Mouse (Mus musculus) ovary, postnatal 10 days (tissue): ENCODE data around the gene Ttll13.
A peak's percentile ranks its signal among the peaks of the same experiment; 100 is the strongest.

Experiments used
- DNase-seq: peaks from one replicate; pipeline ENCODE4 v3.0.0; 2022; ENCODE audit warnings: low spot score

Gene Ttll13

DNA sequence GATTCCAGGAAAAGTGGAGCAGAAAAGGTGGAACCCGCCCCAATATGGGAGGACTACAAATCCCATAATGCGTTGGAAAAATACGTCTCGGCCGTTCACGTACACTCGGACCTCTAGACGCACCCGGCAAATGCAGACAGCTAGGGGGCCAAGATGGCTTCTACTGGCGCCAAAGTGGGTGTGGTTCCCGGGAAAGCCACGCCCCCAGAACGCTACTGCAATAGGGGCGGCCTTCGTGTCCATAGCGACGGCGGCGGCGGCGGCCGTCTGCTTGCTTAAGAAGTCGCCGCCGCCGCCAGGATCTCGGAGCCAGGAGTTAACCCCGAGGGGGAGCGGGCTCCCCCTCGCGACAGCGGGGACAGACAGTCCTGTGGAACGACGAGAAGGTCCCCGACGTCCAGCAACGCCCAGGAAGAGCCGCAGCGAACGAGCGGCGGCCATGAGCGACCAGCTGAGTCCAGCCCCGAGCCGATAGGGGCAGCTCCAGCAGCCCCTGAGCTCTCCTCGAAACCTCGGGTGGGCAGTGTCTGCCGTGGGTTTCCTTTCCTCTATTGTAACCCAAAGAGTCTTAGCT, at the start of gene Ttll13:
Gene Ttll13 (plus strand): TSS at position 229 of the 574 bp plus-strand sequence.
- peak; percentile 78 for DNase-seq

- DNase-seq, result no peak
These were observed 48.8 kb upstream of the Ttll13 start for GRCm38 (mm10) chr7:80197371-80197770.

- DNase-seq, result peak; percentile 67
These were observed 48.0 kb upstream of the Ttll13 start for GRCm38 (mm10) chr7:80197941-80198778.

- no peak for DNase-seq
These were observed 47.3 kb upstream of the Ttll13 start for GRCm38 (mm10) chr7:80198863-80199262.

- DNase-seq, result no peak
These were observed 46.9 kb upstream of the Ttll13 start for GRCm38 (mm10) chr7:80199286-80199685.

DNA sequence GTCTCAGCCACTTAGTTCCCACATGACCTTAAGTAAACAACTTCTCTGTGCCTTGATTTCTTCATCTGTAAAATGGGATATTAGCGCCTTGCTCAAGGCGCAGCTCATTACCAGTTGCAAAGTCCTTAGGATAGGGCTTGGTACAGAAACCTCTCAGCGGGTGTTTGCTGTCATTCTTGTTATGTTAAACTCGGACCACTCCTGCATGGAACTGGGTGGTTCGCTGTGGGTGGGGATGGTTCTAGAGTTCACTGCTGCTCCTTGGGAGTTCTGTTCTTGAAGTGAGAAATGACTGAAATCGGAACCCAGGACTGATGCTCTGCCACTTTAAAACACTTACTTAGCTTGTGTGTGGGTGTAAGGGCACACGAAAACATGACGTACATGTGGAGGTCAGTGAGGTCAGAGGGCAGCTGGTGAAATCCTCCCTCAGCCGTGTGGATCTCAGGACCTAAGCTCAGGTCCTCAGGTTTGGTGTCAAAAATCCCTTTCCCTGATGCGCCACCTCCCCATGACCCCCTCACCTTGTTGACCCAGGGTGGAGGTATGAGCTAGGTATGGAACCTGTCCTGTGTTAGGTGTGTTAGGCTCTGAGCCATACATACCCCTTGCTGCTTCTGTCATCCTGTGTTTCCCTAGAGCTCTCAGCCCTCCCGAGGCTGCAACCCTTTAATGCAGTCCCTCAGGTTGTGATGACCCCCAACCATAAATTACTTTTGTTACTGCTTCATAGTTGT, 46.2 kb upstream of the Ttll13 start:
- DNase-seq, result no peak

- no peak for DNase-seq
These were observed 45.6 kb upstream of the Ttll13 start for GRCm38 (mm10) chr7:80200588-80200945.

DNA sequence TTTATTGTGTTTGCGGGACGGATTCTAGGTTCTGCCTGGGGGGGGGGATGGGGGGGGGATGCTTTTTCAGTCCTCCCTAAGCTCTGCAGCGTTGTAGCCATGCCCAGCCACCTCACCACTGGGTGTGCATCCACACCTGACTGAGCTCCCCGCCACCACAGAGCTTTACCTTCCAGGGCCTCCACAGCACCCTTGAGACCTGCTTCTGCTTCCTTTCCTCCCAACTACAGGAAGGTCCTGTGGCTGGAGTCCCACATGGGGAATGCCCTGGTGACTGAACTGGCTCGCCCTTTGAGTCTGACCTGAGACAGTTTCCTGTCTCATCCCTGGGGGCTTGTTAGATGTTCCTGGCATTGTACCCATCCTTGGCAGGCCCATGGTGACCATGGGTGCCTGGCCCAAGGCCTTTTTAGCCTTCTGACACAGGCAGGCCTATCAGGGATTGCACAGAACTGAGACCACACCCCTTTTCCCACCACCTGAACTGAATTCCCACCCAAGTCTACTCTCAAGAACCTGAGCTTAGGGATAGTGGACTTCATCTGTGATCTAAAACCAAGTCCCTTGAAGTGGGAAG, 45.1 kb upstream of the Ttll13 start:
- DNase-seq, result no peak

GRCm38 (mm10) chr7:80201888-80202540, 44.2 kb upstream of the Ttll13 start:
- DNase-seq, result no peak

GRCm38 (mm10) chr7:80202961-80203360, 43.2 kb upstream of the Ttll13 start:
- DNase-seq, result no peak

GRCm38 (mm10) chr7:80203638-80204096, 42.5 kb upstream of the Ttll13 start:
- no peak for DNase-seq

DNA sequence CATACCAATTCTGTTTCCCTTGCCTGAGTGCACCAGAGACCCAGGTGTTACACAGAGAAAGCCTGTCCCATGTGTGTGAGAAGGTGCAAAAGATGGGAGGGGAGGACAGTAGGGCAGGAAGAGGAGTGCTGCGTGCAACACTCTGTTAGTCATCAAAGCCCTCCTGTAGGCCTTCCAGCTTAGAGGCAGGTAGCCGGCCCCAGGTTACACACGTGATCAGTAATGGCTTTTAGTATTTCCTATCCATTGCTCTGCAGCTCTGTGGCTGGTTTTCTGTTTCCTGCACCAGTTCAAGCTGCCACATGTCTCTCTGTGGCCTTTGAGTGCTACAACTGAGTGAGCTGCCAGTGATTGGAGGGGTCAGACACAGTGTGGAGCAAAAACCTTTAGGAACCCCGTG, 41.8 kb upstream of the Ttll13 start:
- no peak for DNase-seq

DNA sequence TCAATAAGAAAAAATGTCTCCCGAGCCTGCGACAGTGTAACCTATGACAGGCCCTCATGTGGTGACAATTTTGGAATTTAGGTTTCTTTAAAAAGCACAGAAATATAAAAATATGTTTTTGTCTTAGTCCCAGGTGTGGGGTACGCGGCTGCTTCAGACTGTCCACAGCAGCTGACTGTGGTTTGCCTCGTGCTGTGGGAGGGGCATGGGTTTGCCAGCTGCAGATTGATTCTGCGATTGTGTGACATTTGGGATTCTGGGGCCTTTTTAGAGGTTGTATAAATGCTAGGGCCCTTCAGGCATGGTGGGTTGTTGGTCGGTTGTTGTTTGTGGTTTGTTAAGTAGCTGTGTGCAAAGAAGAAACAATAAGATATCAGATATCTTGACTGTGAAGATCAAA, 41.2 kb upstream of the Ttll13 start:
- no peak for DNase-seq

DNA sequence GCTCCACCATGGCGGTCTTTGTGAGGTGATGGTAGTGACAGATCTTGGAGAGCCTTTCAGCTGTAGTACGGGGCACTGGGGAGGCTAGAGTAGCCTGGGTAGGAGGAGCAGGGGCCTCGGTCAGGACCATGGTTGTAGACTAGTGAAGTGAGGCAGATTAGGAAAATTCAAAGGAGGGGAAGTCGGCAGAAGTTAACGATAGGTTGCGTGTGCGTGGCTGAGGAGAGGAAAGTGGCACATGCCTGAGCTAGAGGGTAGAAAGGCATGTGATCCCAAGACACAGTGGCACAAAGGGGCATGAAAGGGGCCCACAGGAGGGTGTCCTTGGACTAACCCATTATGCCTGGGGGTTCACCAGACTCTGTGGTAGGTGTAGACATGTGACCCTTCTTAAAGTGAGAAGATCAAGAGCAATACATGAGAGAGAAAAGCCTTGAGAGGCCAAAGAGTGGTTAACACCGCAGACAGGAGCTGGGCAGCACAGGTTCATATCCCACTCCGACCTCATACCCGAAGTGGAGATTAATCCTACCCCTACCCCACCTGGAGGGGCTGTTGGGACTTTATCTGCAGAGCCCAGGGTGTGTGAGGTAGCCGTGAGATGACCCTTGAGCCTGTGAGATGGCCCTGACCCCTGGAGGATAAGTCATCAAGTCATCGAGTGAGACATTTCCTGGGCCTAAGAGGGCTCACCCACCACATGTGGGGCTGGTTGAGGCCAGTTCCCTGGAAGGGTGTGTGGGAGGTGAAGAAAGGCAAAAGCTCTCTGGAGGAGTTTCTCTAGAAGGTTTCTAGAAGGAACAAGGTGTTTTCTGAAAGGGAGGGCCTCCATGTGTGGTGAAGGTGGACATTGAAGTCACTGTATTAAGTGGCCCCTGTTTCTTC, 40.2 kb upstream of the Ttll13 start:
- DNase-seq, result no peak

DNA sequence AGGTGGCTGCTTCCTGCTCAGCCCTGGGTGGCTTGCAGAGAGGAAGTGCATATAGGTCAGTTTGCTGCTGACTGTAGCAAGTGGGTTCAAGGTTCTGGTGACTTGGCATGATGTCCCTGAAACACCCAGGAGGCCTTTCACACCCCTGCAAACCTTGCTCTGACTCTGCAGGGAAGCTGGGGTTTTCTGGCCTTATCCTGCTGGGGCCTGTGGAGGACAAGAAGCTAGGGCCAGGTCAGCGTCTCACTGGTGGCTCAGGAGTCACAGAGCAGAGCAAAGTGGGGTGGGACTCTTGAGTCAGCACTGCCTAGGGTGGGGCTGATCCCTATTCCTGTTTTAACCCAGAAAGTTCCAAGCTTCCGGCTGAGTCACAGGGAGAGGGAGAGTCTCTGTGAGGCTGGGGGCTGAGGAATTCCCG, 38.9 kb upstream of the Ttll13 start:
- no peak for DNase-seq

DNA sequence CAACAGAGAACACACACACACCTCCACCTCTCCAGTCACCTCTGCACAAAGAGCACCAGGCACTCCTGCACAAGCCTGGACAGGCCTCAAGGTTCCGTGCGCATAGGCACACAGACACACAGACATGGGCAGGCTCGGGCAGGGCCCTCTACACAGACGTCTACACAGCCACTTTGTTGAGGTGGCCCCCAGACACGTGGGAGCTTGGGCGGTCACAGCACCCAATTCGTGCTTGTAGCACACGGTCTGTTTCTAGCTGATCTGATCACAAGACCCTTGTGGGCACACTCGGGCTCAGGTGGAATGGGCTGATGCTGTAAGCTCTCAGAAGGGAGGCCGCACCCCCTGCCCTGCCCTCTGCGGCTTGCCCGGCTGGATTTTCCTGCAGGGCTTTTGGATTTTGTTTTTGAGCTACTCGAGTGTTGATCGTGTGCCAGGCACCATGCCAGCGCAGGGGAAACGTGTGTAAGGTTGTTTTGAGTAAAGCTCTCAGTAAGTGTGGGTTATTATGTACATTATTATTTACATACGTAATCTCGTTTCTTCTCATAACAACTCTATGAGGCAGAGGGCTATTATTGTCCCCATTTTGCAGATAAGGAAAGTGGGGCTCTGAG, 38.0 kb upstream of the Ttll13 start:
- DNase-seq, result no peak

GRCm38 (mm10) chr7:80208738-80209430, 37.3 kb upstream of the Ttll13 start:
- DNase-seq, result no peak

GRCm38 (mm10) chr7:80209669-80210068, 36.5 kb upstream of the Ttll13 start:
- DNase-seq, result no peak

DNA sequence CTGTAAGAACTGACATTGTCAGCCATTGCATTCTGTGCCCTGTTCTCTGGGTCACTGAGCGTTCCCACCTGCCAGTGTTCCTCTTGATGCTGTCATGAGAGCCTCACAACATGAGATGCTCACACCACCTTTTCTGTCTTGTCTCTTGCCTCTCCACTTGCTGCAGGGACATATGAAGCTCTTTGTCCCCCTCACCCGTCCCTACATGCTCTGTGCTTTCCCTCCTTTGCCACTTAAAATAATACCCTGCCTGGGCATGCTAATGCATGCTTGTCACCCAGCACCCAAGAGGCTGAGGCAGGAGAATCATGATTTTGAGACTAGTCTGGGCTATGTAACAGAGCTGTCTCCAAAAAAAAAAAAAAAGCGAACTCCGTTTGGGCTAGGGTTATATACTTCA, 35.2 kb upstream of the Ttll13 start:
- DNase-seq, result no peak

DNA sequence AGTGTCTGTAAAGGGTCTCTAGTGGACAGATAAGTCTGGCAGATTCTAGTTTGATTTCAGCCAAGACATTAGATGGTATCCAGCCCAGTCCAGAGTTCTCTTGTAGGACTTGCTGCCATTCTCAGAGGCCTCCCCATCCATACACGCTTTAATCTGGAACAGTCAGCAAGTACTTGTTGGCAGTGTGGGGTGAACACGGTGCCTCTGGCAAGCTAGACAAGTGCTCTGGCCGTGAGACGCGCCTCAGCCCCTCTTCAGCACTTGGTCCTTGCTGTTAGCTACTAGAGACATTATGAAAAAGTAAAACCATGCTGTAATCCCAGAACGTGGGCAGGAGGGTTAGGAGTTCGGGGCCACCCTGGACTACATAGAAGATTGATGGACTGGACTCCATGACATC, 32.6 kb upstream of the Ttll13 start:
- no peak for DNase-seq
